Mouse (Mus musculus) forebrain, postnatal 0 days (tissue): ENCODE results near the gene Lrp4. TPM values are rescaled to one million over a fixed set of nuclear protein-coding genes. Genes with fewer than 3 reads are reported as not detected.
A peak's percentile ranks its signal among the peaks of the same experiment; 100 is the strongest.

Source experiments
- ATAC-seq: fragments of 200-750 bp; cut with Nextera tagmentation; 2 replicates; pipeline ENCODE4 v1.8.0; 2017; ENCODE audit warnings: mild to moderate bottlenecking, moderate library complexity
- DNase-seq: peaks from one replicate; pipeline ENCODE4 v3.0.0-alpha.2; 2015
- H3K27ac ChIP-seq: fragments of 300-500 bp; sonication (generic); 2 replicates; pipeline ENCODE4 v1.5.1; 2014; ENCODE audit warnings: low read depth, mild to moderate bottlenecking, antibody characterized with exemption, low read length, moderate library complexity, mixed read lengths
- H3K27me3 ChIP-seq: fragments of 300-500 bp; sonication (generic); 2 replicates; pipeline ENCODE4 v1.6.1; 2014; ENCODE audit warnings: mild to moderate bottlenecking, low read length, mixed read lengths; ENCODE audit not compliant: insufficient read depth
- H3K36me3 ChIP-seq: fragments of 300-500 bp; sonication (generic); 2 replicates; pipeline ENCODE4 v1.6.1; 2014; ENCODE audit warnings: mild to moderate bottlenecking, moderate library complexity; ENCODE audit not compliant: insufficient read depth
- H3K4me1 ChIP-seq: fragments of 300-500 bp; sonication (generic); 2 replicates; pipeline ENCODE4 v1.6.1; 2014; ENCODE audit warnings: antibody characterized with exemption; ENCODE audit not compliant: insufficient read depth
- H3K4me2 ChIP-seq: fragments of 300-500 bp; sonication (generic); 2 replicates; pipeline ENCODE4 v1.6.1; 2014; ENCODE audit warnings: low read depth, mild to moderate bottlenecking, moderate library complexity
- H3K4me3 ChIP-seq: fragments of 300-500 bp; sonication (generic); 2 replicates; pipeline ENCODE4 v1.5.1; 2014; ENCODE audit warnings: low read depth, low read length, mixed read lengths
- H3K9ac ChIP-seq: fragments of 300-500 bp; sonication (generic); 2 replicates; pipeline ENCODE4 v1.6.1; 2014; ENCODE audit warnings: mild to moderate bottlenecking
- H3K9me3 ChIP-seq: fragments of 300-500 bp; sonication (generic); 2 replicates; pipeline ENCODE4 v1.6.1; 2016; ENCODE audit warnings: low read length
- CTCF ChIP-seq: sonication (generic); IDR thresholded peaks from 2 replicates; pipeline ENCODE4 v1.5.1; 2016; ENCODE audit warnings: antibody characterized with exemption, control low read depth, low read depth
- WGBS: fragments of 180-500 bp; shearing (Covaris S2); extraction: QIAGEN DNeasy Blood & Tissue Kit; methylation state at CpG from one replicate; pipeline ENCODE4 v1.1.7; 2014; 5-methylcytosine and 5-hydroxymethylcytosine counted together
- polyA plus RNA-seq: library from polyadenylated mRNA; unstranded; fragments of >200 nt; fragmentation: Nextera tagmentation; extraction: Ambion mirVana; gene quantifications from 2 replicates; pipeline ENCODE4 v1.2.1, GENCODE M21; 2015
- total RNA-seq: library from RNA; depleted of rRNA; stranded (reverse); fragments of >200 nt; gene quantifications from 2 replicates; pipeline ENCODE4 v1.2.3, GENCODE M21; 2014

Lrp4 gene
- total and polyA plus RNA-seq, 2 experiments from 2014 or later, result 4.1 to 13.7 TPM

- ATAC-seq, result no peak
- TF ChIP-seq CTCF, result no peak
- no peak for DNase-seq
- peaks cover 12% of the 10 kb centered on the region; the same call in 1 of the 2 replicates for H3K4me1 ChIP-seq
- no peak overlapping the region for H3K9ac ChIP-seq
- 85% methylated on average over 3 of the region's 3 CpGs for WGBS
- H3K27me3 ChIP-seq, result no peaks in the 10 kb centered on the region
- no peaks in the 10 kb centered on the region for H3K36me3 ChIP-seq
- no peak overlapping the region for H3K27ac ChIP-seq
- H3K4me2 ChIP-seq, result no peak overlapping the region
- H3K9me3 ChIP-seq, result no peaks in the 10 kb centered on the region
- no peak overlapping the region for H3K4me3 ChIP-seq
Measured at GRCm38 (mm10) chr2:91465934-91466333, 8.6 kb downstream of the Lrp4 start.

GRCm38 (mm10) chr2:91467613-91468012 lies 10.3 kb downstream of the Lrp4 start:
- no peak for TF ChIP-seq CTCF
- H3K27me3 ChIP-seq, result no peaks in the 10 kb centered on the region
- WGBS, result 21% methylated on average over 8 of the region's 8 CpGs
- H3K27ac ChIP-seq, result 0 out of 2 replicates have a peak overlapping the region, but pooled peaks have one; percentile 15
- no peak overlapping the region for H3K9ac ChIP-seq
- ATAC-seq (no peak), DNase-seq (no peak)
- H3K36me3 ChIP-seq, result no peaks in the 10 kb centered on the region
- no peak overlapping the region for H3K4me3 ChIP-seq
- no peak overlapping the region for H3K4me2 ChIP-seq
- H3K4me1 ChIP-seq, result peaks cover 12% of the 10 kb centered on the region; the same call in 1 of the 2 replicates
- no peaks in the 10 kb centered on the region for H3K9me3 ChIP-seq

GRCm38 (mm10) chr2:91470055-91470647 lies 12.8 kb downstream of the Lrp4 start:
- no peak for TF ChIP-seq CTCF
- Histone ChIP-seq H3K27ac (no peak overlapping the region), H3K27me3 (no peaks in the 10 kb centered on the region), H3K36me3 (no peaks in the 10 kb centered on the region), H3K4me3 (no peak overlapping the region), H3K4me1 (0 out of 2 replicates have a peak, but pooled peaks cover 3% of the 10 kb centered on the region), H3K9ac (no peak overlapping the region), H3K9me3 (no peaks in the 10 kb centered on the region), H3K4me2 (no peak overlapping the region)
- peak; percentile 19 for DNase-seq
- 23% methylated on average over 7 of the region's 7 CpGs for WGBS
- peak; percentile 58 for ATAC-seq

- TF ChIP-seq CTCF, result no peak
- H3K4me3 ChIP-seq, result no peak overlapping the region
- no peak overlapping the region for H3K4me2 ChIP-seq
- 0 out of 2 replicates have a peak, but pooled peaks cover 3% of the 10 kb centered on the region for H3K4me1 ChIP-seq
- no peaks in the 10 kb centered on the region for H3K9me3 ChIP-seq
- no peaks in the 10 kb centered on the region for H3K27me3 ChIP-seq
- ATAC-seq (no peak), DNase-seq (no peak)
- H3K36me3 ChIP-seq, result no peaks in the 10 kb centered on the region
- no peak overlapping the region for H3K9ac ChIP-seq
- H3K27ac ChIP-seq, result no peak overlapping the region
- WGBS, result 75% methylated on average over 12 of the region's 12 CpGs
Measured at GRCm38 (mm10) chr2:91474358-91474757, 17.0 kb downstream of the Lrp4 start.

GRCm38 (mm10) chr2:91475791-91476190 lies 18.5 kb downstream of the Lrp4 start:
- Histone ChIP-seq H3K36me3 (no peaks in the 10 kb centered on the region), H3K9me3 (no peaks in the 10 kb centered on the region)

GRCm38 (mm10) chr2:91476251-91476661 lies 18.9 kb downstream of the Lrp4 start:
- WGBS, result 71% methylated on average over 17 of the region's 17 CpGs

More at GRCm38 (mm10) chr2:91475791-91476190, 18.5 kb downstream of the Lrp4 start:
- H3K4me2 ChIP-seq, result no peak overlapping the region
- WGBS, result 86% methylated on average over 7 of the region's 7 CpGs
- H3K4me1 ChIP-seq, result no peaks in the 10 kb centered on the region
- DNase-seq (no peak), ATAC-seq (no peak)
- no peak for TF ChIP-seq CTCF
- no peaks in the 10 kb centered on the region for H3K27me3 ChIP-seq
- H3K27ac ChIP-seq, result no peak overlapping the region
- no peak overlapping the region for H3K4me3 ChIP-seq
- H3K9ac ChIP-seq, result no peak overlapping the region

GRCm38 (mm10) chr2:91476841-91477240 lies 19.5 kb downstream of the Lrp4 start:
- no peaks in the 10 kb centered on the region for H3K36me3 ChIP-seq
- no peak for DNase-seq
- H3K4me2 ChIP-seq, result no peak overlapping the region
- 86% methylated on average over 7 of the region's 7 CpGs for WGBS
- ATAC-seq, result no peak
- no peak overlapping the region for H3K27ac ChIP-seq
- no peaks in the 10 kb centered on the region for H3K4me1 ChIP-seq
- no peak overlapping the region for H3K4me3 ChIP-seq
- TF ChIP-seq CTCF, result no peak
- no peaks in the 10 kb centered on the region for H3K27me3 ChIP-seq
- H3K9ac ChIP-seq, result no peak overlapping the region
- H3K9me3 ChIP-seq, result no peaks in the 10 kb centered on the region

More at GRCm38 (mm10) chr2:91476251-91476661, 18.9 kb downstream of the Lrp4 start:
- Histone ChIP-seq H3K27me3 (no peaks in the 10 kb centered on the region), H3K4me2 (no peak overlapping the region), H3K27ac (no peak overlapping the region), H3K4me1 (no peaks in the 10 kb centered on the region), H3K36me3 (no peaks in the 10 kb centered on the region), H3K4me3 (no peak overlapping the region), H3K9ac (no peak overlapping the region), H3K9me3 (no peaks in the 10 kb centered on the region)
- peak; percentile 21 for ATAC-seq
- DNase-seq, result no peak
- no peak for TF ChIP-seq CTCF
